Mouse (Mus musculus) adrenal gland, adult 8-10 months (tissue): ENCODE measurements around the gene Brf1. TPM values are rescaled to one million over a fixed set of nuclear protein-coding genes. Genes with fewer than 3 reads are reported as not detected.

Experiments used
- DNase-seq: peaks from one replicate; pipeline ENCODE4 v3.0.0; 2022
- total RNA-seq, 4 experiments: library from RNA; stranded (reverse); gene quantifications; 2 replicates each; pipeline ENCODE4 v1.2.4; 2022

Brf1 gene
- total RNA-seq, 4 experiments from 2014 or later = 49.6 to 86.9 (median 68.3) TPM

- DNase-seq = peak; percentile 88
These were observed 24.0 kb downstream of the Brf1 start, which contains the start of gene Btbd6 for GRCm38 (mm10) chr12:112976371-112977073. Gene Btbd6 (plus strand): TSS chr12:112976482.

GRCm38 (mm10) chr12:112974736-112975135 lies 25.8 kb downstream of the Brf1 start:
- DNase-seq = no peak

- no peak for DNase-seq
These were observed 30.9 kb downstream of the Brf1 start for GRCm38 (mm10) chr12:112969616-112970015.

- DNase-seq = no peak
These were observed 31.6 kb downstream of the Brf1 start for GRCm38 (mm10) chr12:112968943-112969342.

GRCm38 (mm10) chr12:112965783-112966182 lies 34.7 kb downstream of the Brf1 start:
- no peak for DNase-seq

GRCm38 (mm10) chr12:112961872-112962271 lies 38.6 kb downstream of the Brf1 start:
- no peak for DNase-seq

GRCm38 (mm10) chr12:112961428-112961827 lies 39.1 kb downstream of the Brf1 start:
- DNase-seq = no peak

- DNase-seq = no peak
These were observed 41.1 kb downstream of the Brf1 start for GRCm38 (mm10) chr12:112959421-112959820.

- DNase-seq = no peak
These were observed 42.2 kb downstream of the Brf1 start for GRCm38 (mm10) chr12:112958303-112958702.

- DNase-seq = peak; percentile 59
These were observed 44.7 kb downstream of the Brf1 start for GRCm38 (mm10) chr12:112955800-112956199.

GRCm38 (mm10) chr12:112952926-112953565 lies 47.5 kb downstream of the Brf1 start:
- no peak for DNase-seq

GRCm38 (mm10) chr12:112952433-112952832 lies 48.1 kb downstream of the Brf1 start:
- peak; percentile 88 for DNase-seq

GRCm38 (mm10) chr12:112951150-112951842 lies 49.2 kb downstream of the Brf1 start:
- no peak for DNase-seq

GRCm38 (mm10) chr12:112950761-112951129 lies 49.8 kb downstream of the Brf1 start:
- no peak for DNase-seq

GRCm38 (mm10) chr12:112950040-112950760 lies 50.3 kb downstream of the Brf1 start:
- peak; percentile 90 for DNase-seq

- no peak for DNase-seq
These were observed 53.2 kb downstream of the Brf1 start for GRCm38 (mm10) chr12:112947307-112947706.

- no peak for DNase-seq
These were observed 56.8 kb downstream of the Brf1 start for GRCm38 (mm10) chr12:112943669-112944068.

- DNase-seq = peak; percentile 68
These were observed 58.5 kb downstream of the Brf1 start, which contains the start of gene Nudt14 for GRCm38 (mm10) chr12:112941776-112942713. Gene Nudt14 (minus strand): TSS chr12:112942124.

- no peak for DNase-seq
These were observed 59.2 kb downstream of the Brf1 start for GRCm38 (mm10) chr12:112941156-112941775.

- DNase-seq = no peak
These were observed 59.8 kb downstream of the Brf1 start for GRCm38 (mm10) chr12:112940710-112941109.

- DNase-seq = no peak
These were observed 60.3 kb downstream of the Brf1 start for GRCm38 (mm10) chr12:112940238-112940637.
